Mouse (Mus musculus) CD4-positive naive resting alpha-beta T cell, adult 76 days (primary cell): Measurements from ENCODE around the gene Oat. TPM values are rescaled to one million over a fixed set of nuclear protein-coding genes. Genes with fewer than 3 reads are reported as not detected.

Source experiments
- total RNA-seq: library from RNA; stranded (reverse); gene quantifications from one replicate; pipeline ENCODE4 v1.2.4, GENCODE M21; 2023

Oat gene
- total RNA-seq = 79.1 TPM

GRCm38 (mm10) chr7:132576116-132576650, at the start of gene Oat:
Oat (minus strand) TSS chr7:132576398.

GRCm38 (mm10) chr7:132610468-132611318, 34.5 kb upstream of the Oat start, which contains the start of gene Lhpp:
Lhpp (plus strand) TSS chr7:132610638.

GRCm38 (mm10) chr7:132599071-132599975, 23.1 kb upstream of the Oat start, which contains the start of gene Nkx1-2:
Nkx1-2 (minus strand) TSS chr7:132599637.

Other genes with a start within 250 kb of the Oat start
- not detected for gene Nkx1-2, start 23.2 kb upstream of the Oat start, total RNA-seq
- 2.3 TPM for gene Lhpp, start 34.2 kb upstream of the Oat start, total RNA-seq
- 103 TPM for gene Fam53b, start 237.5 kb upstream of the Oat start, total RNA-seq